Mouse (Mus musculus): ENCODE data around the gene Itgb5.

Gene Itgb5

DNA sequence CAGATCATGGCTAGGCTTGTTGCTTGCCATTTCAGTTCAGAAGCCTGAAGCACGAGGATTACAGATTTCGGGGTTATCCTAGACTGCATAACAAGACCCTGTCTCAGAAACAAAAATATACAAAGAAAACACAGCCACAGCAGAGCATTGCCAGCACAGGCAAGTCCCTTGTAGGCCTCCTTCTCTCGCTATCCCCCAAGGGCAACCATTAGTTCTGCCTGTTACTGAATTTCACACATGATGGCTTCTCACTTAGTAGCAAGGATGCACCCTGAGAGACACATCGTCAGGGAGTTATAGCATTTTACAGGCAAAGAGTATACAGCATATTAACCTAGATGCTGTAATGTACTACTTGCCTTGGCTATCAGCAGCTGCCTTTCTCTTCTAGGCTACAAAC, 78.8 kb downstream of the Itgb5 start:
- peak; percentile 39 for DNase-seq (ENCODE audit: low spot score)

- no peak for DNase-seq (ENCODE audit: low spot score)
Observed at GRCm38 (mm10) chr16:33914997-33915396, 85.5 kb downstream of the Itgb5 start.

DNA sequence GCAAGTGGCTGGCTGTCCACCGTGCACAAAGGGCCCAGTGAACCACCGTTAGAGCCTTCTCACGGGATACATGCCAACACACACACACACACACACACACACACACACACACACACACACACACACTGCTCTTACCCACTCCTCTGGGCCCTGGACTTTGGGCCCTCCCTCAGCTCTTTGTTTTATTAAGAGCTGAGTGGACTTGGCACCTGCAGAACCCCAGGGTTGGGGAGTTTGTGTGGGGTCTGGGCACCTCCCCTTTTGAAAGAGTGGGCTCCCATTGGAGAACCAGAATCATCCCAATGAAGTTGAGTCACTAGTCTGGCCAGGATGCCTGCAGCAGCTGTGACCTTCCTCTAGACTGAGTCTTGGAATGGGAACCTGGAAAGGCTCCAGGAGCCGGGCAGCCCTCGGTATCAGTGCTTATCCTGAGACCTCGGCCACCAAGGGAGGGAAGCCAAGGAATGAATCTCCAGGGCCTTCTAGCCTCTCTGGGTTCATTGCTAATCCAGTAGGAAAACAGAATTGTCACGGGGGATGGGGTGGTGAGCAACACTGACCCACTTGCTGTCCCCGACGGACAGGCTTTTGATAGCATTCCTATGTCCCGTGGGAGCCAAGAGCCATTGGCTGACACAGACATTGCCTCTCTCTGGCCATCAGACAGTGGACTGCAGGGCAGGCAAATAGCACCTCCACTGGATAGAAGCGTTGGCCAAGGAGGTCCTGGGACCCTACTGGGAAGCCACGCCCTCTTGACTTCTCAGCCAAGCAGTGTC, 87.2 kb downstream of the Itgb5 start:
- DNase-seq (ENCODE audit: low spot score) = no peak

- DNase-seq (ENCODE audit: low spot score) = no peak
Observed at GRCm38 (mm10) chr16:33917390-33917789, 87.9 kb downstream of the Itgb5 start.

- no peak for DNase-seq (ENCODE audit: low spot score)
Observed at GRCm38 (mm10) chr16:33917926-33918325, 88.5 kb downstream of the Itgb5 start.

DNA sequence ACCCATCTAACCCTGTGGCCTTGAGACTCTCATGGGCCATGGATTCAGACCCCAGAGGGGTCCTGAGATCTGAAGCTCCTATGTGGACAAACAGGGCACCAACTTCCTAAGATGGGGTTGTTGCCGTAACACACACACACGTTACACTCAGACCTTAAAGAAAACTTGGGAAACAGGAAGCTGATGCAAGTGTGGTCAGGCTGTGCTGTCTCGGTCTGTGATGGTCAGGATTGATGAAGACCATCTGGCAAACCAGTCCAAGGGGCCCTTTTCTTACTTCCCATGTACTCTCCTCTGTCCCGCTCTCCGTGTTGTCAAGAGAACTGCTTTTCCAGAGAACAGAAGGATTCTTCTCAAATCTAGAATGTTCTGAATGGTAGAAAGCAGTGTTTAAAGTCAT, 92.0 kb downstream of the Itgb5 start:
- DNase-seq (ENCODE audit: low spot score) = no peak

GRCm38 (mm10) chr16:33922111-33923000, 92.9 kb downstream of the Itgb5 start:
- DNase-seq (ENCODE audit: low spot score) = peak; percentile 61

DNA sequence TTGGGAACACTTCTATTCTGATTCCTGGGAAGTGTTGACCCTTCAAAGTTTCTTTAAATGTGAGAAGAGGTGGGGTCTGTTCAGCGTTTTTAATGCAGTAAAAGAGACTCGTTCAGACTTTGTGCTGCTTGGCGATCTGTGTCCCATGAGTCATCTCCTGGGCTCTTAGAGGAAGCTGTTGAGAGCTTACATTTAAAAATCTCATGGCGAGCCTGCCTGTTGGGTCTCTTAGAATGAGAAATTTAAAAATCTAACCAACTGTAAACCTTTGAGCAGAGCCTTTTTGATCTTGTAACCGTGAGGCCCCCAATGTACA, 93.5 kb downstream of the Itgb5 start:
- DNase-seq (ENCODE audit: low spot score) = no peak

- DNase-seq (ENCODE audit: low spot score) = no peak
Observed at GRCm38 (mm10) chr16:33923758-33924157, 94.3 kb downstream of the Itgb5 start.

DNA sequence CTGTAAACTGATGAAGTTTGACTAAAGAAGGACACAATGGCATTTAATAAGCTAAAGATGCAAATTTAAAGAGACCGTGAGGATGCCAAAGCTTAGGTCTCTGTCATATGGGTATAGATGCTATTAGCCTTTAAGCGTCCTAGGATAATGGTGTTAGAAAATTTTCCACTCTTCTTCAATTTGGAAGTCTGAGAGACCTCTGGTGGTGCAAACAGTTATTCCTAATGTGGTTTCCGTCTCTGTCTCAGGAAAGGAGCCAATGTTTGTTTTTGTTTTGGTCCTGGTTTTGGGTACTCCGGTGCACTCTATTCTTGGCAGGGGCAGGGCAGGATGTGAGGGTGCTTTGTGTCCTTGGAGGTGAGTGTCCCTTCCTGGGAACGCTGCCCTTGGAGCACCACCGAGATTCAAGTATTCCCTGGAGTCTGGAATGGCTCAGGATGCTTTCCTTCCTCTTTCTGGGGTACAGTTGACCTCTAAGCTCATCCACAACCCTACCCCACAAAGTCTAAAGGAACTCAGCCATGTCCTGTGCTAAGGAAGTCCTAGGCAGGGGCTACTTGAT, 97.9 kb downstream of the Itgb5 start:
- no peak for DNase-seq (ENCODE audit: low spot score)

- DNase-seq (ENCODE audit: low spot score) = no peak
Observed at GRCm38 (mm10) chr16:33928788-33929462, 99.5 kb downstream of the Itgb5 start.

DNA sequence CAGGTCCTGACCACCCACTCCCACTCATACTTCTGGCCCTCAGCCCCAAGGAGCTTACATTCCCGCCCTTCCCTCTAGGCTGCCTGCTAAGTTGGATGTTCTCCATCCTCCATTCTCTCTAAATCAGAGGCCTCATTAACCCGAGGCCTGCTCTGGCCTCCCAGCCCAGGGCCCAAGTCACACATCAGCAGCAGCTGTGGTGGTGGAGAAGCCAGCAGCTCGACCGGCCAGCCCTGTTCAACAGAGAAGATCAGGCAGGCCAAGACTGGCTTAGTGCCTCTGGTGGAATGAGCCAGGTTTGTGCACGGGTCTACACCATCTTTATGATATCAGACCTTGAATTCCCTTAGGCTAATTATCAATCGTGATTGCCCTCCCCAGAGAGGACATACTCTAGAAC, 101.3 kb downstream of the Itgb5 start:
- no peak for DNase-seq (ENCODE audit: low spot score)

DNA sequence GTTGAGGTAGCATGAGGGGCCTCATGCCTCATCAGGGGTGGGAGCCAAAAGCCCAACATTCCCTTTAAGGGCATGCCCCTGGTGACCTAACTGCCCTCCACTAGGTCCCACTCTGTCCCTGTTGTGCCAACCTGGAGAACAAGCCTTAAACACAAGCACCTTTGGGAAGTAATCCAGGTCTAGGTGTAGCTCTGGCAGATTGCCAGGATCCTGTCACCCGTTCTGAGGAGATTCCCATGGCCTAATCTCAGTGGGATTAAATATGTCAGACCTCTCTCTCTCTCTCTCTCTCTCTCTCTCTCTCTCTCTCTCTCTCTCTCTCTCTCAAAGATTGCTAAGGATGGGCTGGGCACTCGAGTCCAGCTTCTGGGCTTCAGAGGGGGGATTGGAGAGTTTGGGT, 102.2 kb downstream of the Itgb5 start:
- no peak for DNase-seq (ENCODE audit: low spot score)

DNA sequence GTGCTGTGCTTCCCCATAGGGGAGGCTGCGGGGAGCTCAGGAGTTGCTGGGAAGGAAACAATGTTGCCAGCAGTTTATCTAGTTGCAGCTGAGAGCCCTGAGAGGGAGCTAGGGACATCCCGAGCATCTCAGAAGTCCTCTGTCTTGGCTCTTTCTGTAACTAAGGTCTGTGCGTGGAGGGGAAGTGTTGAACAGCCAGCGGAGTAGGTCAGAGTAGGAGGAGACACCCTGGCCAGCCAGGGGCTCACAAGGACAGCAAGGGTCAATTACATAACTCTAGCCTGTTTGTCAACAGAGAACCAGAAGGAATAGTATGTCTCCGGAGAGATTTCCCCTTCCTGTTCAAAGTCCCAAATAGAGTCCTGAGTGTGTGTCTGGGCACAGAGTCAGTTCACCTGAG, 102.7 kb downstream of the Itgb5 start:
- DNase-seq (ENCODE audit: low spot score) = no peak

DNA sequence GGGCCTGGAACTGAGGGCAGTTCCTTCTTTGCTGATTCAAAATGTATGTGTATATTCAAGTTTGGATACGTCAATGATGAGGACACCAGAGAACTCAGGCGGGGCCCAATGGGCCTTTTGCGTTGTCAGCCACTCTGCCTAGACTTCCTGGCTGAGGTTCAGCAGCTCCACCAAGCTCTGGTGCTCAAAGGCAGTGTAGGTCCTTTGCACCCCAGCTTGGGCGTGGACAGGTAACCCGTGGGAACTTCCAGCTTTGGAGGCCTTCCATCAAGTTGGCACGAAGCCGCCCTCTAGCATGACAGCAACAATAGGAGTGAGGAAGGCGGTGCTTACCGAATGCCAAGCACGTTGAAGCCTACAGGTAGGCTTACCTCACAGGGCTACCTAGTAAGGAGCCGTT, 103.9 kb downstream of the Itgb5 start:
- DNase-seq (ENCODE audit: low spot score) = no peak

- no peak for DNase-seq (ENCODE audit: low spot score)
Observed at GRCm38 (mm10) chr16:33934701-33935406, 105.4 kb downstream of the Itgb5 start.

GRCm38 (mm10) chr16:33935407-33935785, 105.9 kb downstream of the Itgb5 start:
- DNase-seq (ENCODE audit: low spot score) = no peak

- DNase-seq (ENCODE audit: low spot score) = no peak
Observed at GRCm38 (mm10) chr16:33936885-33937284, 107.4 kb downstream of the Itgb5 start.

- no peak for DNase-seq (ENCODE audit: low spot score)
Observed at GRCm38 (mm10) chr16:33937567-33937966, 108.1 kb downstream of the Itgb5 start.

DNA sequence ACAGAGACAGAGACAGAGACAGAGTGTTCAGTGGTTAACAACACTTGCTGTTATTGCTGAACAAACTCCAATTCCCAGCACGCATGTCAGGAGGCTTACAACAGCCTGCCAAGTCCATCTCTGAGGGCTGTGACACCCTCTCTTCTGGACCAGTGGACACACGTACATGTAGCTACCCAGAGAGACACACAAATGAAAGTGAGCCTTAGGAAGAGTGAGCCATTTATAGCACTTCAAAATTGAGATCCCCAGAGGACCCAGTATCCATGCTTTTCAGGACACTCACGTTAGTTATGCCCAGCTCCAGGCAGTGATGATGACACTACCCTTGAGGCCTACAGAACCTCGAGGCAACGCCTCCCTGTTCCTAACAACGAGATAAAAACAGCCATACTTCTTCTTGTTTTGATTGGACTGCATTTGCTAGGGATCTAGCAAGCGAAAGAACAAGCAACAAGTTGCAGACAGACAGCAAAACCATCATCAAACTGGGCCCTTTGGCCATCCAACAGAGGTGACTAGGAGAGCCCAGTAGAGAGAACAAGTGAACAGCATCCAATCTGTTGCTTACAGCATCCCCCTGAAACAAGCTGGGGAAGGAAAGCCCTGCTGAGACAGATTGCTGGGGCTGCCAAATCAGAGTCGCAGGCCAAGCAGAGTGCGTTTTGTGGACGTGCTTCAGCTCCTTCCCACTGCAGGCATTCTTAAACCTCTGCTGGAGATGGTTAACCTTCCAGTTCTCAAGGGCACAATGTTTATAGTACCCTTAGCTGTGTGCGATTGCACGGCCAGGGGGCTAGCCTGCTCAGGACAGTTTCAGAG, 109.1 kb downstream of the Itgb5 start:
- no peak for DNase-seq (ENCODE audit: low spot score)

DNA sequence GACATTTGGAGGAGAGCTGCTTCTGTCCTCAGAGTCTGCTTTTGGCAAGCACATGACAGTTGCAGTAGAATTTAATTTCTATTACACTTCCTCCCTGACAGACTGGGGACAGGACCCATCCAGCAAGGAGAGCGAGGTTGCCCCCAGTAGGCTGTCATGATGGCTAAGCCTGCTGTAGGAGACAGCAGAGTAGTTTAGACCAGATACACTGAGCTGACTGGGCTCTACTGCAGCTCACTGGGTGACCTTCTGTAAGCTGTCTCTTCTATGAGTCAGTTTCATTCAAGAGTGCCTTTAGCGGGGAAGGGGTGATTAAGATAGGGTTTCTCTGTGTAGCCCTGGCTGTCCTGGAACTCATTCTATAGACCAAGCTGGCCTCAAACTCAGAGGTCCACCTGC, 109.7 kb downstream of the Itgb5 start:
- DNase-seq (ENCODE audit: low spot score) = no peak
